Mouse (Mus musculus) heart, adult 2 months (tissue): ENCODE measurements around the gene Tmem104.

Experiments used
- CTCF ChIP-seq: fragments of 200-600 bp; IDR thresholded peaks from 2 replicates; pipeline ENCODE4 v1.8.1; 2022; ENCODE audit warnings: antibody characterized with exemption, mild to moderate bottlenecking, moderate library complexity
- EP300 ChIP-seq: fragments of 200-500 bp; IDR thresholded peaks from 2 replicates; pipeline ENCODE4 v1.6.1; 2011; ENCODE audit warnings: low read depth, low read length, control low read depth; ENCODE audit not compliant: insufficient read depth
- POLR2A ChIP-seq: fragments of 200-500 bp; IDR thresholded peaks from 2 replicates; pipeline ENCODE4 v1.6.1; 2011; ENCODE audit warnings: mild to moderate bottlenecking, low read depth, low read length, control low read depth; ENCODE audit not compliant: insufficient read depth

- no peak for TF ChIP-seq CTCF
- no peak for TF ChIP-seq POLR2A
- no peak for TF ChIP-seq EP300
Measured at GRCm38 (mm10) chr11:115227640-115228039, 40.4 kb downstream of the Tmem104 start.
